Mouse (Mus musculus) forebrain, embryonic 15.5 days (tissue): Measurements from ENCODE around the gene Mef2b. TPM values are rescaled to one million over a fixed set of nuclear protein-coding genes. Genes with fewer than 3 reads are reported as not detected.

Experiments used
- ATAC-seq: fragments of 200-750 bp; cut with Nextera tagmentation; replicated peaks from 2 replicates; pipeline ENCODE4 v1.8.0; 2017; ENCODE audit warnings: mild to moderate bottlenecking, moderate TSS enrichment, moderate library complexity
- H3K27ac ChIP-seq: fragments of 300-500 bp; sonication (generic); replicated peaks from 2 replicates; pipeline ENCODE4 v1.5.1; 2015; ENCODE audit warnings: mild to moderate bottlenecking, inconsistent platforms
- H3K27me3 ChIP-seq: fragments of 300-500 bp; sonication (generic); 2 replicates; pipeline ENCODE4 v1.6.1; 2015; ENCODE audit warnings: inconsistent platforms
- H3K36me3 ChIP-seq: fragments of 300-500 bp; sonication (generic); 2 replicates; pipeline ENCODE4 v1.6.1; 2015; ENCODE audit warnings: mild to moderate bottlenecking, inconsistent platforms
- H3K4me1 ChIP-seq: fragments of 300-500 bp; sonication (generic); 2 replicates; pipeline ENCODE4 v1.6.1; 2015; ENCODE audit warnings: inconsistent platforms
- H3K4me2 ChIP-seq: fragments of 300-500 bp; sonication (generic); replicated peaks from 2 replicates; pipeline ENCODE4 v1.6.1; 2015; ENCODE audit warnings: mild to moderate bottlenecking, inconsistent platforms
- H3K4me3 ChIP-seq: fragments of 300-500 bp; sonication (generic); 2 replicates; pipeline ENCODE4 v1.5.1; 2015; ENCODE audit warnings: mild to moderate bottlenecking, inconsistent platforms
- H3K9ac ChIP-seq: fragments of 300-500 bp; sonication (generic); replicated peaks from 2 replicates; pipeline ENCODE4 v1.6.1; 2015; ENCODE audit warnings: mild to moderate bottlenecking, inconsistent platforms
- H3K9me3 ChIP-seq: fragments of 300-500 bp; sonication (generic); 2 replicates; pipeline ENCODE4 v1.6.1; 2016; ENCODE audit warnings: inconsistent platforms
- WGBS: fragments of 180-500 bp; shearing (Covaris S2); methylation state at CpG from one replicate; pipeline ENCODE4 v1.1.7; 2015; ENCODE audit warnings: mixed read lengths; 5-methylcytosine and 5-hydroxymethylcytosine counted together
- polyA plus RNA-seq: library from polyadenylated mRNA; unstranded; fragments of >200 nt; fragmentation: Nextera tagmentation; extraction: Ambion mirVana; gene quantifications from 2 replicates; pipeline ENCODE4 v1.2.1, GENCODE M21; 2015

Gene Mef2b
- polyA plus RNA-seq, result 0.22 and 0.23 TPM in 2 replicates

DNA sequence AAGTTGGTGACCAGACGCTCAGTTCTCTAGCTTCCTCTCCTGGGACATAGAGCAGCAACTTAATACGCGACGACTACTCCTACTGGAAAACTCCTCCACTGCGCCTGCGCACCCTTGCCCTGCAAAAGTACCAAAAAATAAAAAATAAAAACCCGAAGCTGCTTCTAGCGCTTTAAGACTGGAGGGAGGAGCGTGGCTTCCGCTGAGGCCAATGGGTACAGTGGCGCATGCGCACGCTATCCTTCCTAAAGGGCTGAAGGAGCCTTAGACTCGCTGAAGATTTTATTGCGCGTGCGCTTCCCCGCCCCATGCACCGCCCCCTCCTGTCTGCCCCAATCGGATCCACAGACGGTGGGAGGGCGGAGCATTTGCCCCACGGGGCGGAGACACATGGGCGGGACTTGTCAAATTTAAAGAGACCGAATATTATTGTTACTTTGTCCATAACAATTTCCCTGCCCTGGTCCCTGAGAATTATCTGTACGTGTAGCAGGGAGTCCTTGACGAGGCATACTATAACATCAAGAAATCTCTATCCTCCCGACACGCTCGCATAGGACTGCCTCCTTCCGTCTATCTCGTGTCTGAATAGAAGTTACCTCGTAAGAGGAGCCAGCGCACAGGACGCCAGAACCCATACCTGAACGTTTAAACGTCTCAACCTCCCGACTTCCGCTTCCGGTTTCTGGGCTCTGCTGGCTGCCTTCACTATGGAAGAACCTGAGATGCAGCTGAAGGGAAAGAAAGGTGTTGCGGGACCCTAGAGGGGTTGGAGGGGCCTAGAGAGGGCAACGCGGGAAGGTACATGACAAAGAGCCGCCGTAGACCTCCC, at the start of gene Mef2b, which contains the start of the genes Rfxank and Borcs8:
Gene Mef2b (plus strand): TSS at position 686 of the 832 bp plus-strand sequence.
Gene Rfxank (minus strand): TSS at position 129 of the 832 bp plus-strand sequence.
Gene Borcs8 (plus strand): TSS at position 474 of the 832 bp plus-strand sequence.
- under 1% methylated on average over 46 of the region's 46 CpGs for WGBS
- peak; percentile 98 for ATAC-seq
- Histone ChIP-seq H3K27ac (peak within 1 kb of the TSS; percentile 90), H3K4me2 (peak within 1 kb of the TSS; percentile 66), H3K36me3 (peaks cover 22% of the 10 kb centered on the region), H3K4me1 (peaks cover 23% of the 10 kb centered on the region), H3K9ac (peak within 1 kb of the TSS; percentile 81), H3K9me3 (no peaks in the 10 kb centered on the region), H3K27me3 (no peaks in the 10 kb centered on the region), H3K4me3 (peak within 1 kb of the TSS; percentile 75)

DNA sequence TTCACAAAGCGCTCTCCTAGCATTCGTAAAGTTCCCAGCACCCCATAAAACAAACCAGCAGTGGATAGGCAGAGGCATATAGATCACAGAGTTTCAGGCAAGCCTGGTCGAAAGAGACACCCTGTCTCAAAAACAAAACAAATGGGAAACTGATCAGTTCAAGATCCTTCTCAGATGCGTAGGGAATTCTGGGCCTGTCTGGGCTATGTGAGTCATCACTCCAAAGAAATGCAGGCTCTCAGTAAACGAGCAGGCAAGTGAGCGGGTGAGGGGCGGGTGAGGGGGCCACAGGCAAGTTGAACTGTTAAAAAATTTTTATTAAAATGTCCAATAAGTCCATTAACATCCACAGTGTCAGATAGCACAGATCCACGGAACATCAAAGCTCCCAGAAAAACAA, 46.7 kb upstream of the Mef2b start:
- no peak overlapping the region for H3K9ac ChIP-seq
- ATAC-seq, result no peak
- no peak overlapping the region for H3K27ac ChIP-seq

DNA sequence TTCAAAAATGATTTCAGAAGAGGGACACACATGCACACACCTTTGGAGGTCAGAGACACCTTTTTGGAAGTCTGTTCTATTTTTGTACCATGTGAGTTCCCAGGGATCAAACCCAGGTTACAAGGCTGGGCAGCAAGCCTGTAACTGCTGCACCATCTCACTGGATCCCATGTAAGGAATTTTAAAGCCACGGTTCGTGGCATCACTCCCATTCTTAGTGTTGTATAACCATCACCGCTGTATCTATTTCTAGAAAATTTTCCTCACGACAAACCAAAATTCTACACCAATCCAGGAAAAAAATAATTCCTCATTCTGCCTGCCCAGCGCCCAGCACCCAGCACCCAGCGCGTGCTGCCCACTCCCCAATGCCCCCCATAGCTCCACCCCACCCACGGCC, 40.2 kb upstream of the Mef2b start:
- H3K4me1 ChIP-seq, result no peaks in the 10 kb centered on the region
- H3K4me3 ChIP-seq, result no peak overlapping the region
- H3K27me3 ChIP-seq, result no peaks in the 10 kb centered on the region
- H3K9ac ChIP-seq, result no peak overlapping the region
- WGBS, result 83% methylated on average over 8 of the region's 8 CpGs
- no peaks in the 10 kb centered on the region for H3K9me3 ChIP-seq
- H3K27ac ChIP-seq, result no peak overlapping the region
- ATAC-seq, result no peak
- H3K36me3 ChIP-seq, result peaks cover 99% of the 10 kb centered on the region
- no peak overlapping the region for H3K4me2 ChIP-seq

More for the DNA sequence above, 46.7 kb upstream of the Mef2b start:
- Histone ChIP-seq H3K4me2 (no peak overlapping the region), H3K4me1 (peaks cover 8% of the 10 kb centered on the region), H3K4me3 (no peak overlapping the region), H3K9me3 (no peaks in the 10 kb centered on the region), H3K27me3 (peaks cover 23% of the 10 kb centered on the region), H3K36me3 (peaks cover 42% of the 10 kb centered on the region)
- 67% methylated on average over 8 of the region's 8 CpGs for WGBS

DNA sequence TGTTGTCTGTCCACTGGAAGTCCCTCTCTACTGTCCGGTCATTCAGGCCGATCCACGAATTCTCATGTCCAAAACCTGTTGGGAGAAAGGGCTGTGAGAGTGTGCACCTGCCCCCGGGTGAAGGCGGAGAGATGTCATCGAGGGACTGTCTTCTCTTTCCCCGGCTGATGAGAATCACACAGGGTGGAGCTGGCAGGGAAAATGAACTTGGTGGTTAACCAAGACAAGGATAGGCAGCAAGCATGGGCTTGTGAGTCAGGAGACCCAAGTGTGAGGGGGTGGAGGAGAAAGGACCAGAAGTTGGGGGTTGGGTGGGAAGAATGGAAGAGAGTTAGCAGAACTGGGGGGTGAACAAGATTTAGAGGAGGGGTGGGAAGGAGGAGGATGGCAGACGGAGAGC, 39.3 kb upstream of the Mef2b start:
- no peak overlapping the region for H3K27ac ChIP-seq
- no peaks in the 10 kb centered on the region for H3K27me3 ChIP-seq
- no peaks in the 10 kb centered on the region for H3K9me3 ChIP-seq
- WGBS, result 89% methylated on average over 8 of the region's 8 CpGs
- H3K4me1 ChIP-seq, result peaks cover 9% of the 10 kb centered on the region
- H3K4me2 ChIP-seq, result no peak overlapping the region
- H3K36me3 ChIP-seq, result peaks cover 96% of the 10 kb centered on the region
- no peak overlapping the region for H3K4me3 ChIP-seq
- no peak for ATAC-seq
- H3K9ac ChIP-seq, result no peak overlapping the region

- H3K27me3 ChIP-seq, result no peaks in the 10 kb centered on the region
- no peak overlapping the region for H3K27ac ChIP-seq
- no peak overlapping the region for H3K4me3 ChIP-seq
- H3K36me3 ChIP-seq, result peaks cover 96% of the 10 kb centered on the region
- no peaks in the 10 kb centered on the region for H3K9me3 ChIP-seq
- H3K4me2 ChIP-seq, result no peak overlapping the region
- H3K4me1 ChIP-seq, result peaks cover 22% of the 10 kb centered on the region
- no peak overlapping the region for H3K9ac ChIP-seq
- WGBS, result 18% methylated on average over 6 of the region's 6 CpGs
- 0 out of 2 replicates have a peak, but pooled peaks have one; percentile 37 for ATAC-seq
Measured at GRCm38 (mm10) chr8:70104506-70104905, 35.0 kb upstream of the Mef2b start.

DNA sequence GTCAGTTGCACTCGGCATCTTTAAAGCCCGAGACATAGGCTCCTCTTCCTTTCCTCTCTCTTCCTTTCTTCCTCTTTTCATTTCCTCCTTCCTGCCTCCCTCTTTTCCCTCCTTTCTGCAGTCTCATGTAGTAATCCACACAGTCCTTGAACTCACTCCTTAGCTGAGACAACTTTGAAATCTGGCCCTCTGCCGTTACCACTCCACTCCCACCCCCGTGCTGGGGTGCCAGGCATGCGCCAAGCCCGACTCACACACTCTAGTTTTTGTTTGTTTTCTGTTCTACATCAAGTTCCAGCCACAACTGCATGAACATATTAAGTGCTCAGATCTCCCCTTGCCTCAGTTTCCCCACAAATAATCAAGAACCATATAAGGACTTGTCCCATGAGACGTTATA, 34.6 kb upstream of the Mef2b start:
- WGBS, result 83% methylated on average over 7 of the region's 7 CpGs
- peaks cover 26% of the 10 kb centered on the region for H3K4me1 ChIP-seq
- no peaks in the 10 kb centered on the region for H3K27me3 ChIP-seq
- no peak overlapping the region for H3K27ac ChIP-seq
- H3K4me3 ChIP-seq, result no peak overlapping the region
- no peaks in the 10 kb centered on the region for H3K9me3 ChIP-seq
- H3K9ac ChIP-seq, result no peak overlapping the region
- H3K36me3 ChIP-seq, result peaks cover 96% of the 10 kb centered on the region
- no peak overlapping the region for H3K4me2 ChIP-seq
- ATAC-seq, result no peak

GRCm38 (mm10) chr8:70110451-70110850, 29.1 kb upstream of the Mef2b start:
- WGBS, result 86% methylated on average over 2 of the region's 2 CpGs
- H3K27ac ChIP-seq, result no peak overlapping the region

GRCm38 (mm10) chr8:70111192-70111795, 28.2 kb upstream of the Mef2b start:
- Histone ChIP-seq H3K27me3 (peaks cover 3% of the 10 kb centered on the region; the same call in 1 of the 2 replicates), H3K9ac (no peak overlapping the region), H3K36me3 (peaks cover 100% of the 10 kb centered on the region), H3K4me1 (peaks cover 32% of the 10 kb centered on the region), H3K4me2 (no peak overlapping the region), H3K4me3 (no peak overlapping the region), H3K9me3 (no peaks in the 10 kb centered on the region), H3K27ac (no peak overlapping the region)
- 64% methylated on average over 23 of the region's 23 CpGs for WGBS
- peak; percentile 2; the same call in 1 of the 2 replicates for ATAC-seq

More at GRCm38 (mm10) chr8:70110451-70110850, 29.1 kb upstream of the Mef2b start:
- no peaks in the 10 kb centered on the region for H3K9me3 ChIP-seq
- no peak overlapping the region for H3K4me3 ChIP-seq
- peaks cover 100% of the 10 kb centered on the region for H3K36me3 ChIP-seq
- H3K27me3 ChIP-seq, result peaks cover 3% of the 10 kb centered on the region; the same call in 1 of the 2 replicates
- no peak overlapping the region for H3K9ac ChIP-seq
- ATAC-seq, result no peak
- peaks cover 38% of the 10 kb centered on the region for H3K4me1 ChIP-seq
- H3K4me2 ChIP-seq, result no peak overlapping the region

GRCm38 (mm10) chr8:70112401-70113016, 27.0 kb upstream of the Mef2b start:
- no peak overlapping the region for H3K9ac ChIP-seq
- no peak overlapping the region for H3K4me3 ChIP-seq
- peaks cover 41% of the 10 kb centered on the region for H3K4me1 ChIP-seq
- H3K36me3 ChIP-seq, result peaks cover 92% of the 10 kb centered on the region
- WGBS, result 13% methylated on average over 43 of the region's 43 CpGs
- H3K27me3 ChIP-seq, result peaks cover 3% of the 10 kb centered on the region; the same call in 1 of the 2 replicates
- H3K9me3 ChIP-seq, result no peaks in the 10 kb centered on the region
- ATAC-seq, result 0 out of 2 replicates have a peak, but pooled peaks have one; percentile 14
- H3K27ac ChIP-seq, result no peak overlapping the region
- H3K4me2 ChIP-seq, result no peak overlapping the region

DNA sequence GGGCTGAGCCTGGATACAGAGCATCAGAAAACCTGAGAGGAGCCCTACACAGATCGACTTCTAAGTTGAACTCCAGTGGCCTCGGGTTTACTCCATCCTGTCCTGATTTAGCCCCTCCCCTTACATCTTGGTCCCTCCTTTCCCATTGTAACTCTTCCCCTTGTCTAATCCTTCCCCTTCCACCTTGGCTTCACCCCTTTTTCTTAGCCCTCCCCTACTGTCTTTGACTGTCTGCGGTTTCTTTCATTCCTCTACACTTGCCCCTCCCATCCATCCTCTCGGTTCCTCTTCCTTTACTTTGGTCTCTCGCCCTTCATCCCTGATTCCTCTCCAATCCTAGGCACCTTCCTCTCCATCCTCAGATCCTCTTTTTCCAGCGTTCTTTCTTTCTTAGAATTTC, 25.0 kb upstream of the Mef2b start:
- Histone ChIP-seq H3K9me3 (no peaks in the 10 kb centered on the region), H3K27ac (no peak overlapping the region), H3K9ac (0 out of 2 replicates have a peak overlapping the region, but pooled peaks have one; percentile 9), H3K4me1 (peaks cover 50% of the 10 kb centered on the region), H3K4me2 (no peak overlapping the region), H3K36me3 (peaks cover 72% of the 10 kb centered on the region), H3K27me3 (peaks cover 3% of the 10 kb centered on the region; the same call in 1 of the 2 replicates), H3K4me3 (no peak overlapping the region)
- no peak for ATAC-seq
- WGBS, result 22% methylated on average over 6 of the region's 6 CpGs

- no peak for ATAC-seq
- 72% methylated on average over 13 of the region's 13 CpGs for whole genome bisulfite sequencing
- Histone ChIP-seq H3K27ac (no peak overlapping the region), H3K9ac (peak overlapping the region; percentile 9; the same call in 1 of the 2 replicates), H3K4me1 (peaks cover 47% of the 10 kb centered on the region), H3K36me3 (peaks cover 68% of the 10 kb centered on the region), H3K27me3 (peaks cover 3% of the 10 kb centered on the region; the same call in 1 of the 2 replicates), H3K4me2 (no peak overlapping the region), H3K9me3 (no peaks in the 10 kb centered on the region), H3K4me3 (no peak overlapping the region)
Measured at GRCm38 (mm10) chr8:70114892-70115291, 24.6 kb upstream of the Mef2b start.
